Mouse (Mus musculus): Measurements from ENCODE around the gene Ctxn1.

Gene Ctxn1

DNA sequence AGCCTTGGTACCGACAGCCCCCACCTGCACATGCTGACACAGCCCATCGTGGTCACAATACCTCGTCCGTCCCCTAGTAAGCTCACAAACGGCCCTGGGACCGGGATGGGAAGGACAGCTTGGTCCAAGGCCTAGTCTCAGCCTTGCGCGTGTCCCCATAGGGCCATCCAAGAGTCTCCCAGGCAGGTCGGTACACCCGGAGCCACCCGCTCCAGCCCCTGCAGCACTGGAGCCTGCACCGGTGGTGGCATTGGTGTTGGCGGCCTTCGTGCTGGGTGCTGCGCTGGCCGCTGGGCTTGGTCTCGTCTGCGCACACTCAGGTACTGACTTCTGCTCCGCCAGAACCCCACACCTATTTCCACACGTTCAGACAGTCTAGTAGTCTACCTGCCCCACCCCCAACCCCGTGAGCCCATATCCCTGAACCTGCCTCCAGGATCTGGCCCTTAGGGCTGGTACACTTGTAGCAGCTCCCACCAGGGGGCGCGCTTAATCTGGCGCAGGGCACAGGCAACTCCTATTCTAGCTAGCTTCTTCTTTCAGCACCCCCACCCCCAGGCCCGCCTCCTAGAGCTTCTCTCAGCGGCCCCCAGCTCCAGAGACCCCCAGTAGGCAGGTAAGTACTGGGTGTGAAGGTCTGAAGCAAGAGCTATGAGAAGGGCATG lies 8.6 kb downstream of the Ctxn1 start:
- peak; percentile 75 for DNase-seq (ENCODE audit: low spot score)

DNA sequence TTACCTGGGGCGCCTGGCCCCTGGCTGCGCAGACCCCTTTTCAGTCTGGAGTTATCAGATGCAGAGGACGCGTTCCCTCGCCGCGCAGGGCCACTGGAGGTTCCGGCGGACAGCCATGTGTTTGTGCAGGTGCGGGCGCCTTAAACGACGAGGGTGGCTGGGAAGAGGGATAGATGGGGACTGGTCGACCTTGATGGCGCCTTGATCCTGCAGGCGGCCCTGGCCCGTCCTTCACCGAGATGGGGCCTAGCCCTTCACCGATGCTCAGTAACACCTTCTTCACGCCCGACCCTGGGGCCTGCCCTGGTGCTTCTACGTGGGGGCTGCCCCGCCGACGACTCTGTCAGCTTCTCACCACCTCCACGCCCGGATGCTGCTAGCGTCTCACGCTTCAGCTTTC lies 9.9 kb downstream of the Ctxn1 start:
- DNase-seq (ENCODE audit: low spot score) = no peak

DNA sequence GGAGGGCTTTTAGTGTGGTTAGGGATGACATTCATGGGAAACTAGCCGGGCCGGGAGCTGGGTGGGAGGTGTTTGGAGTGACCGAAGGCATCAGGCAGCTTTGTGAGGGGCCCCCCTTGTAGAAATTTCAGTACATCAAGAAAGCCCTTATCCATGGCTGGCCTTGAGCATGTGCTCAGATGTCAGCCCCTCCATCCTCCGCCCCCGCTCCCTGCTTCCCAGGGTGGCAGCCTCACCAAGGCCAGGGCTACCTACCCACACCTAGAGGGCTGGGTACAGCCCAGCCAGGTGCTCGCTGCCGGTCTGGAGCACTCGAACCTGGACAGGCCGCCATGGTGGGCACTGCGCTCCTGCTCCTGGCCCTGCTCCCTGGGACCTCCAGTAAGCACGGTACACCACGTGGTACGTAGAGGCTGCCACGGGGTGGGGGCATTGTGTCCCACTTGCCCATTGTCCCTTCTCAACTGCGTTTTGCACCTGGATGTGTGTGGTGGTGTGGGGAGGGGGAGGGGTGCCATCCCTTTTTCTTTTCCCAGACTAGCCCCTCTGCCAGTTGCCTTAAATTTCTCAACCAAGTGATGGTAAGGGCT lies 11.0 kb downstream of the Ctxn1 start, which contains the start of gene Tgfbr3l:
Gene Tgfbr3l, plus strand, starts transcription at position 264 of the 590 bp plus-strand sequence.
- DNase-seq (ENCODE audit: low spot score) = no peak

DNA sequence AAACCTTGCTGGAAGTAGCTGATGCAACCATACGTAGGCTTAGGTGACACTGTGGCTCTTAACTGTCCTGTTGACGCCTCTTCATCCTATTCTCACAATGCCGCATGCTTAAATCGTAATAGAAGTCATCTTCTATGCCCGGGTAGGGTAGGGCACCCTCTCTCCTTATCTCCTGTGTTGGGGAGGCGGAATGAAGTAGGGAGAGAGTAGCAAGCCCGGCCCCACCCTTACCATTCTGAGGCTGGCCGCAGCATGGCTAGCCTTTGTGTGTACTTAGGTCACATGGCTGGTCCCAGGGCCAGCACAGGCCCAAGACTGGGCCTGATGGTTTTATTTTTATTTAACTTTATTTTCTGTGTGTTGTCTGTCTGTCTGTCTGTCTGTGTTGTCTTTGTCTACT lies 11.8 kb downstream of the Ctxn1 start:
- DNase-seq (ENCODE audit: low spot score) = no peak

DNA sequence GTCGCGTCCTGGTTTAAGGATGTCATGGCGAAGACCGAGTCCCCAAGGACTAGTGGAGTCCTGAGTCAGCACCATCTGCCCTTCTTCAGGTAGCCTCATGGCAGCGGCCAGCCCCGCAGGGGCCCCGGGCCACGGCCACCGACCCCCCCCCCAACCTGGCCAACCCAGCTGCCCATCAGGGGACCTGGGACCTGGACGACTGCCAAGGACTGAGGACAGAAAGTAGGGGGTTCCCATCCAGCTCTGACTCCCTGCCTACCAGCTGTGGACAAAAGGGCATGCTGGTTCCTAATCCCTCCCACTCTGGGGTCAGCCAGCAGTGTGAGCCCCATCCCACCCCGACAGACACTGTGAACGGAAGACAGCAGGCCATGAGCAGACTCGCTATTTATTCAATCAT lies 13.3 kb downstream of the Ctxn1 start:
- DNase-seq (ENCODE audit: low spot score) = no peak

DNA sequence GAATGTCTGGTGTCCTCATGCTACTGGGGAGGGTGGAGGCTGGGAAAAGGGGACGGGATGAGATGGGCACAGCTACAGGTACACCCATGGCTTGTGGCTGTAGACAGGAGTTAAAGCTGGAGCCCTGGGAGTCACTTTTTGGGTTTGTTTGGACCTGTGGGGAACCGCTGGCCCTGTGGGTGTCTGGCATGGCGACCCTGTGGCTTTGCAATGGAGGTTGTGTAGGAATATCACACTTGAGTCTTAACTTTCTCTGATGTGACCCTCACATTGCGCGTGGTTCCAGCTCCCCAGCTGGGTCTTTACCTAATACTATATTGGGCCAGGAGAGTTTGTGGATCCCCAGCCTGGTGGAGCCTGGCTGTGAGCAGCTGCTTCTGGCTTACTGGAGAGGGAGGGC lies 14.0 kb downstream of the Ctxn1 start:
- no peak for DNase-seq (ENCODE audit: low spot score)

DNA sequence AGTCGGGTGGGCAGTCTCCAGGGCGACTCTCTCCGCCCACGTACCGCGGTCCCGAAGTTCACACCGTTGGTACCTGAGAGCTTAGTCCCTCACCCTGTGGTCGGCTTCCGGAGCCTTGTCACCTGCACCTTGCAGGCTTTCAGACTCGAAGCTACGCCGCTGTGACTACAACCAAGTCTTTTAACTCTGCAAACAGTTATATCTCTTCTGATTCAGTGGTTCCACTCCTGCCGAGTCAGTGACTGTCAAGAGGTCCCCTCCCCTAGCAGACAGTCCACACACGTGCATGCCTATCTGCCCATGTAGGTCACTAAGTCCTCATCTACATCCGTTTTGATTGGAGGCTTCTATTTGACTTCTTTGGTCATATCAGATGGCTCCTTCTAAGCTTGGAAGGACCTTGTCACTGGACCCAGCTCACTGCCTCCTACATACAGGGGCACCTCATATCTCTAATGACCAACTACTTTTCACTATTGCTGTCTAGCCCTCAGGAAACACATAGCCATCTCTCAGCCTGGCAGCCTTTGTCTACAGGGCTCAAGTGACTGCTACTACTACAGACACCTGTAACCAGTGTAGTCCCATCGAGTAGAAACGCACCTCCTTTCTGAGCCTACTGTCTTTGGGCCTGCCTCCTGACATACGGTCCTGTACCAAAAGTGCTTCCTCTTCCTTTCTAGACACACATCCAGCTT lies 19.7 kb downstream of the Ctxn1 start:
- DNase-seq (ENCODE audit: low spot score) = no peak

DNA sequence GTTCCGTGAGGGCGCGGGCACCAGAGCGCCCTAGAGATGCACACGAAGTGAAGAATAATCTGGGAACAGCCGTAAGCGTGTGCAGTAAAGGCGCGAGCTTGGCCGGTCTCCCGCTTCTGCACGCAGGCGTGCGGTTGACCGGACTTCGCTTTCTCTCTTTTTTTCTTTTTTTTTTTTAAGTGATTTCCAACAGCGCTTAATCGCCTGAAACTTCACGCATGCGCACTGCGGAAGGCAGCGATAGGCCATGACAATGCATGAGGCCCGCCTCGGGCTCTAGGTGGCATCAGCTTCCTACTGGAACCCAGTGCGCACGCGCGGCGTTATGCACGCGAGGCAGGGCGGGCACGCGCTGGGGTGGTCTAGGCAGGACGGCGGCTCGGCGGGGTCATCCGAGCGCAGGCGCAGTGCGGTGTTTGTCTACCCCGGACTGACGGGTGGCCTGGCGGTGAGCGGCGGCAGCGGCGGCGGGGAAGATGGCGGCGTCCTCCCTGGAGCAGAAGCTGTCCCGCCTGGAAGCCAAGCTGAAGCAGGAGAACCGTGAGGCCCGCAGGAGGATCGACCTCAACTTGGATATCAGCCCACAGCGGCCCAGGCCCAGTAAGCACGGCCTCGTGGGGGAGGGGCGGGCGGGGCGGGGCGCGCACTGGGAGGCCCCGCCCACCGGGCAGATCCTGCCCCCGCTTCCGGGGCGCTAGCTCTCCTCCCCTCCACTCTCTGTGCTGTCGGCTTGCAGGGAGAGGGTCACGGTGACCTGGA lies 20.5 kb downstream of the Ctxn1 start, which contains the start of the genes Map2k7 and Gm49320:
Gene Map2k7, plus strand, starts transcription at position 307 of the 759 bp plus-strand sequence.
Gene Gm49320, plus strand, starts transcription at position 432 of the 759 bp plus-strand sequence.
- DNase-seq (ENCODE audit: low spot score) = peak; percentile 98

DNA sequence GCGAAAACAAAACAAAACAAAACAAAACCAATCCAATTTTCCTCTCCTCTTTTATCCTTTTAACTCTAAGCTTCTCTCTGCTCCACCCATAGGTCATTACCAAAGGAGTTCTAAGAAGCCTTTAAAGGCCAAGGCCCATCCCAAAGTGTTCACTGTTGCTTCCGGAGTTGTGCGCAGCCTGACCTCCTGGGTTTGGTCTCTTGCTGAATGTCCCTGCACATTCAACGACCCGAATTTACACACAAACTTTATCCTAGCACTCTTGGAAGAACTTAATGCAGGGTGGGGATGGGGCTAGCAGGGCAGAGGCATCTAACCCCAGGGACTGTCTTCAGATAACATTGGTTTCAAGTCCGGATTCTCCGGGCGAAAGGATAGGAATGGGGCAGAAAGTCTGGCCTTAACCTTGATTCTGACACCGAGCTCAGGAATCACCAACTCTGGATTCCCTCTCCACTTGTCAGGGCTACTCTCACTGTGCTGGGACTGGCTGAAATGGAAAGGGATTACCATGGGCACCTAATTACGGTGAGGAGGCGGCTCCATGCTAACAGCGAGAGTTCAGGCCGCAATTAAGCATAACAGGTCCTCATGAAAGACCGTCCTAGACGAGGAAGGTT lies 21.1 kb downstream of the Ctxn1 start:
- DNase-seq (ENCODE audit: low spot score) = peak; percentile 45

DNA sequence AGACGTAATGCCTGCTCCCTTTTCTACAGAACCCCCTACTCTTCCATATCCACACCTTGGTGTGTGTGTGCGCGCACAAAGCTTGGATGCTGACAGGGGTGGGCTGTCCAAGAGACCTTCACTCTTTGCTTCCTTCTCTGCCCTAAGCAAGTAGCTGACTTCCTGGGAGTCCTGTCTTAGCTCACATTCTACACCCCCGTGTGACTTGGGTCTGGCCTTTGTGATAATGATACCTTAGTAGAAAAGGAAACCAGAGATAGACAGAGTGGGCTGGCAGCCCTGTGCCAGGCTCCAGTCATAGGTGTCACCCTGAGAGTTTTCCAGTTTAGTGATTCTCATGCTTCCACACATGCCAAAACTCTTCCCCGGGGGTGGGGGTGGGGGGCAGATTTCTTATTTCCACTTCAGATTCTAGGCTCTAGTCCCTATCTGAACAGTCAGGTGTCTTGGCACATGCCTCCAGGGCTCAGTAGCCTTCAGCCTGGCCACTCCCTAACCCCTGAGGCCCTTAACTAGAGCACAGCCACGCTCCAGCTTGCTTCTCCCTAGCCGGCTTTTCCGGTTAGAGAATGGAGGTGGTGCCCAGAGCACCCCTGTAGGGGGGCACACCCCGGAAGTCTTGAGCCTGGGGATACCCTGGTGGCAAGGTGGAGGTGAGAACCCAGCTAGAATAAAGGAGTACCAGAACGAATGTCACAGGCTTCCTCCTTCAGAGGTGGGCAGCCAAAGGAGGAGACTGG lies 28.3 kb downstream of the Ctxn1 start:
- DNase-seq (ENCODE audit: low spot score) = no peak

DNA sequence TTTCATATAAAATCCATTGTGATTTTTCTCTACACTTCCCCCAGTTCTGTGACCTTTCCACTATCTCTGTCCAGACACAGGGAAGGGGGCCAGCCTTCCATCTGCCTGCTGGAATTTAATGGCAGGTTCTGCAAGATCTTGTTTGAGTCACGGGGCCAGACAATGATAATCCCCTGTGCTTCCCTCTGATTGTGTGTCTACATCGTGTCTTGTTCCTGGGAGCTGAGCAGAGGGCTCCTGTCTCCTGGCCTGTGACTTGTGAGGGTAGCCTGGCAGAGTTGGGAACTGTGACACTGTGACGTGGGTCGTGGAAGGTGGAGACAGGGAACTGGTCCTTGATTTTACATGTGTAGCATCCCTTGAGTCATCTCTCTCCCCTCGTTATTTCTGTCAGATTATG lies 29.3 kb downstream of the Ctxn1 start:
- DNase-seq (ENCODE audit: low spot score) = no peak

DNA sequence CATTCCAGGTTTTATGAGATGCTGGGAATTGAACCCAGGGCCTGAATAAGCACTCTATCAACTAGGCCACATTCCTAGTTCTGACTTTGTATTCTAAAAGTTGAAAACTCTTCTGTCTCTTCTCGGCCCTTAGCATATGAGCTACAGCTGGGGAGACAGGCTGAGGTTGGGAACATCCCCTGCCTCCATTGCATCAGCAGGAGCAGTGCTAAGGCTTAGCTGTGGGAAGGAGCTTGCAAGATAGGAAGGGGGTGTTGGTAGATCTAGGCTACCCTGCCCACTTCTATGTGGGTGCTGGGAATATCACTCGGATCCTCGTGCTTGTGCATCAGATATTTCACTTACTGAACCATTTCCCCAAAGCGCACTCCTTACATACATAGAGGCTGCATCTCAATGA lies 31.2 kb downstream of the Ctxn1 start:
- no peak for DNase-seq (ENCODE audit: low spot score)

DNA sequence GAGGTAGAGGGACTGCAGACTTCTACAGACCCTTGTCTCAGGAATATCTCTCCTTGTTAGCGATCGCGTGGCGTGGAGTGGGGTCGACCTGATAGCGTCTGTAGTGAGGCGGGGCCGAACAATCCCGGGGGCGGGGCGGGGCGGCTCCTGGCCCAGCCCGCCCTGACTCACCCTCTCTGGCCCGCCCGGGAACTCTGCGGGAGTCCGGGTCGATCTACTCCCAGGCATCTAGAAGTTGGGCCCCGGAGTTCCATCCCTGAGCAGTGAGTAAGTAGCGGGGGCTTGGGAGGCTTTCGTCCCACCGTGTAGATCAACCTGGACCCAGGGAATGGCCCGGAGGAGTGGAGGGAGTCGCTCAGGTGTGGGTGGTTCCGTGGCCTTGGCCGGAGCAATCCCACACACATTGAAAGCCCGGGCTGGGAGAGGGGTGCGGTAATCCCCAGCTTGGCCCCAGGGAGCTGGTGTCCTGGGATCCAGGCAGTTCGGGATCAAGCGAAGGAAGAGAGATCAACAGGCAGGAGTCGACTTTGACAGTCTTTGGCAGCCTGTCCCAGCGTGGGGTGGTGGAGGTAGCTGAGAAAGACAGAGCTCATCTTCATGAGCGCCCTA lies 32.2 kb downstream of the Ctxn1 start, which contains the start of gene Lrrc8e:
Gene Lrrc8e, plus strand, starts transcription at position 89 of the 609 bp plus-strand sequence.
- DNase-seq (ENCODE audit: low spot score) = no peak

DNA sequence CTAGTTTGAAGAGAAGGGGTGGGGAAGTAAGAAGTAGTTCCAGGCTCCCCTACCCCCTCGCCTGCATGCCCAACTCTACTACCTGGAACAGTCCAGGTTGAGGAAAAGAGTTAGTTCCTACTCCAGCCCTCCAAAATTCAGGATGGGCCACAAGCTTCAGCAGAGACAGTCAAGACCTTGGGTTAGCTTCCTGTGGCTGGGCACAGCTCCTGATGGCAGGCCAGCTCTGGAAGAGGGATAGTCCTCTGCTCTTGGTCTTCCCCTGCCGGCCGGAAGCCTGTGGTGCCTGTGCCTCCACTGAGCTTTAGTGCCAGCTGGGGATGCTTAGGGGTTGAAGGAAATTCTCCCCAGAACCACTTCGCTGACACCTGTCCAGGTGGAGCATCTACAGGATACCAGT lies 32.8 kb downstream of the Ctxn1 start:
- no peak for DNase-seq (ENCODE audit: low spot score)

DNA sequence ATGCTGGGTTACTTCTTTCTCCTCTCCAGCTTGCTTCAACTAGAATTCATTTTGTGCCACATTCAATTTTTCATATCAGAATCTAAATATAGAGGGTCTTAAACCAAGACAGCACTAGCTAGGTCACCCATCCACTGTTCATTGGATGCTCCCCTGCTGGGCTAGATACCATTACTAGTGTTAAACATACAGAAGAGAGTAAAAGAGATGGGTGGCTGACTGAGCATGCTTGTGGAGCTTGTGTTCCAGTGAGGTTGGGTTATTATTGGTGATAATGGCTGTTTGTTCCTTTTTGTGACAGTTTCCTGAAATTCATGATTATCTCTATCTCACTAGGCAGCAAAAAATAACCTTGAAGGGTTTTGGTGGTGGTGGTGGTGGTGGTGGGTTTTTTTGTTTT lies 37.0 kb downstream of the Ctxn1 start:
- no peak for DNase-seq (ENCODE audit: low spot score)

DNA sequence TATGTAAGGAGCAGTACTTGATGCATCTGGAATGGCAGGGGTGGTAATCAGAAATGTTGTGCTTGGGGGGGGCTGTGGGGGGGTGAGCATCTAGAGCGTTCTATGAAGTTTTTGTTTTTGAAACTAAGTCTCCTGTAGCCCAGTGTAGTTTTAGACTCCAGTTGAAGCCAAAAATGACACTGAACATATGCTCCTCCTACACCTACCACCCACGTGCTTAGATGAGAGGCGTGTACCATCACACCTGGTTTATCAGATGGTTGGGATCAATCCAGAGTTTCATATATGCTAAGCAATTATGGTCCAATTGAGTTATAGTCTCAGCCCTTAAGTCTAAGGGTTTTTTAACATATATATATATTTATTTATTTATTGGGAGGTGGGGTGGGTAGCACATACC lies 39.5 kb downstream of the Ctxn1 start:
- no peak for DNase-seq (ENCODE audit: low spot score)

DNA sequence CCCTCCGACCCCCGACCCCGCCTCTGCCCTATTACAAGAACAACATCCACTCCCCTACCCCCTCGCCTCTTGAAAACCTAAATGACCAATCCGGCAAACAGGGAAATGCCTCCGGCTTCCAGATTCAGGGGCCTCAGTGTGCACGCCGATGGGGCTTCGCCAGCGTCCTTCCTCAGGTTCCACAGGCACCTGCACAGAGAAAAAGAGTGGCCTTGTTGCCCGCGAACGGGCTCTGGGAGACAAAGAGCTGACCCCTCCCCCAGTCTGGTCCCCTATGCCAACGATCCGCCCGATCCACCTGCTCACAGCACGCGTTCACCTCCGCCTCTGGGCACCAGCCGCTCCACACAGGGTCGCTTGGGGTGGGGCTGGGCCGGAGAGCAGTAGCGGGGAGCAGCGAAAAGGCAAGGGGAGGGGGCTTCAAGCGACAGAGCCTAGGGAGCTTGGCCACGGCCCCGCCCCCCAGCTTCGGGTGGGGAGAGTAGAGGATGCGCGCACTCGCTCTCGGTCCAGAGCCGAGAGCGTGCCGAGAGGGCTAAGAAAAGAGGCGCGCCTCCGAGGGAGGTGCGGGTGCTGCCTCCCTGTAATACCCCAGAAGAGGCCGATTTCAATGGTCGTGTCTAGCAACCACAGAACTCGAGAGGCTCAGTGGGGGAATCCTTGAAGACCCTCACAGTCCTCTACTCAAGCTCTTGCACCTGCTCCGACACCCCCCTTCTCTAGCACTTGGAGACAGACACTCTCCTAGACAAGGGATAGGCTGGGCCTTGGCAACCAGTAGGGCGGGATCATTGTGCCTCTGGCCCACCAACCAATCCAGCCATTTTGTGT lies 42.1 kb downstream of the Ctxn1 start, which contains the start of gene Prr36:
Gene Prr36, minus strand, starts transcription at position 669 of the 831 bp plus-strand sequence.
- no peak for DNase-seq (ENCODE audit: low spot score)

DNA sequence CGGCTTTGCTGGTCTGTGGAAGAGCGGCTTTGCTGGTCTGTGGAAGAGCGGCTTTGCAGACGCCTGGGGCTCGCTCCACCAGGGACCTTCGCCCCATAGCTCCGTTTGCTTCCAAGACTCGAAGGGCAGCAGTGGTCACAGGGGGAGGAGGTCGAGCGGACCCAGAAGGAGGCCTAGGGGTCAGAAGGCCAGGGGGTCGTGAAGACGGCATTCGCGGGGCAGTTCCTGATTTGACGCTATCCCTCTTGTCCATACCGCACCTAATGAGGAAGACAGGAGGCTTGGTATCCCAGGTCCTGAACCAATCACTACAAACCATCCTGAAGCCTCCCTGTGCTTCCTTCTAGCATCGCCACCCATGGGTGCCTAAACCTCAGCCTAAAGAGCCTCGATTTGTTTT lies 42.8 kb downstream of the Ctxn1 start:
- DNase-seq (ENCODE audit: low spot score) = no peak
